Mouse (Mus musculus): ENCODE results near the gene Slc39a11.

GRCm38 (mm10) chr11:113366257-113367030 lies 283.4 kb downstream of the Slc39a11 start:
- TF ChIP-seq CTCF (IDR thresholded peaks at IDR 0.05; ENCODE audit: control insufficient read depth, insufficient read depth, low read length) (no peak), POLR2A (IDR thresholded peaks at IDR 0.05; ENCODE audit: borderline replicate concordance, control insufficient read depth, low read depth, low read length) (no peak)
